Mouse (Mus musculus) MEL (cell line): ENCODE data around the gene Mdc1. TPM values are rescaled to one million over a fixed set of nuclear protein-coding genes. Genes with fewer than 3 reads are reported as not detected.
A peak's percentile ranks its signal among the peaks of the same experiment; 100 is the strongest.

Source experiments
- DNase-seq: peaks from one replicate; pipeline ENCODE4 v3.0.0; 2011; ENCODE audit warnings: low read depth, low spot score
- H3K27ac ChIP-seq: 2 replicates; pipeline ENCODE4 v1.5.1; 2012; ENCODE audit warnings: low read depth, mild to moderate bottlenecking, control low read depth, low read length, moderate library complexity; ENCODE audit not compliant: control insufficient read depth
- H3K27me3 ChIP-seq, 2 experiments: fragments of 150-350 bp in 1 of 2; sonication (generic) in 1 of 2; 2 replicates each; pipeline ENCODE4 v1.6.1; 2012; ENCODE audit warnings: low read length in 2 of 2, mild to moderate bottlenecking in 2 of 2, improper control_type of control experiment in 1 of 2, moderate library complexity in 1 of 2; ENCODE audit not compliant: insufficient read depth in 2 of 2, control insufficient read depth in 1 of 2
- H3K36me3 ChIP-seq, 2 experiments: 2 replicates each; pipeline ENCODE4 v1.6.1; 2012 to 2014; ENCODE audit warnings: low read length in 2 of 2, improper control_type of control experiment in 1 of 2, inconsistent platforms in 1 of 2, mild to moderate bottlenecking in 1 of 2; ENCODE audit not compliant: insufficient read depth in 2 of 2, control insufficient read depth in 1 of 2
- H3K4me1 ChIP-seq, 2 experiments: fragments of 150-350 bp in 1 of 2; sonication (generic) in 1 of 2; 2 replicates each; pipeline ENCODE4 v1.6.1; 2012; ENCODE audit warnings: low read length in 2 of 2, improper control_type of control experiment in 1 of 2, mild to moderate bottlenecking in 1 of 2; ENCODE audit not compliant: insufficient read depth in 2 of 2, control insufficient read depth in 1 of 2
- H3K4me3 ChIP-seq, 2 experiments: fragments of 150-350 bp in 1 of 2; sonication (generic) in 1 of 2; 2 replicates each; pipeline ENCODE4 v1.5.1; 2012; ENCODE audit warnings: low read depth in 2 of 2, low read length in 2 of 2, mild to moderate bottlenecking in 2 of 2, moderate library complexity in 2 of 2, control low read depth in 1 of 2, improper control_type of control experiment in 1 of 2; ENCODE audit not compliant: control insufficient read depth in 1 of 2, insufficient read depth in 1 of 2
- H3K79me2 ChIP-seq: 2 replicates; pipeline ENCODE4 v1.6.1; 2012; ENCODE audit warnings: mild to moderate bottlenecking, low read length, moderate library complexity; ENCODE audit not compliant: control insufficient read depth, poor library complexity, insufficient read depth
- H3K9ac ChIP-seq: 2 replicates; pipeline ENCODE4 v1.6.1; 2012; ENCODE audit warnings: low read depth, mild to moderate bottlenecking, control low read depth, low read length, moderate library complexity; ENCODE audit not compliant: control insufficient read depth, poor library complexity, severe bottlenecking
- H3K9me3 ChIP-seq: fragments of 150-350 bp; sonication (generic); replicated peaks from 2 replicates; pipeline ENCODE4 v1.6.1; 2012; ENCODE audit warnings: mild to moderate bottlenecking, low read length, improper control_type of control experiment, moderate library complexity; ENCODE audit not compliant: insufficient read depth
- BHLHE40 ChIP-seq: IDR thresholded peaks from 2 replicates; pipeline ENCODE4 v1.6.1; 2012; ENCODE audit warnings: low read depth, mild to moderate bottlenecking, inconsistent platforms, low read length, improper control_type of control experiment, borderline replicate concordance
- CHD2 ChIP-seq: IDR thresholded peaks from 2 replicates; pipeline ENCODE4 v1.6.1; 2011; ENCODE audit warnings: low read length, improper control_type of control experiment
- EP300 ChIP-seq, 2 experiments: IDR thresholded peaks; 2 replicates each; pipeline ENCODE4 v1.6.1; 2011; ENCODE audit warnings: improper control_type of control experiment in 2 of 2, low read length in 2 of 2, low read depth in 1 of 2, mild to moderate bottlenecking in 1 of 2
- ETS1 ChIP-seq: IDR thresholded peaks from 2 replicates; pipeline ENCODE4 v1.6.1; 2012; ENCODE audit warnings: low read depth, mild to moderate bottlenecking, inconsistent platforms, low read length, improper control_type of control experiment, moderate library complexity
- GABPA ChIP-seq: IDR thresholded peaks from 2 replicates; pipeline ENCODE4 v1.6.1; 2012; ENCODE audit warnings: low read depth, mild to moderate bottlenecking, inconsistent platforms, low read length, improper control_type of control experiment, moderate library complexity
- JUND ChIP-seq: IDR thresholded peaks from 2 replicates; pipeline ENCODE4 v1.6.1; 2011; ENCODE audit warnings: low read depth, mild to moderate bottlenecking, improper control_type of control experiment, low read length
- KAT2A ChIP-seq: conservative IDR thresholded peaks from 2 replicates; pipeline ENCODE4 v1.6.1; 2012; ENCODE audit warnings: low read depth, low read length, improper control_type of control experiment, inconsistent platforms
- MAX ChIP-seq: IDR thresholded peaks from 2 replicates; pipeline ENCODE4 v1.6.1; 2011; ENCODE audit warnings: low read length, improper control_type of control experiment
- MAZ ChIP-seq: IDR thresholded peaks from 2 replicates; pipeline ENCODE4 v1.6.1; 2012; ENCODE audit warnings: low read depth, mild to moderate bottlenecking, inconsistent platforms, low read length, improper control_type of control experiment
- MEF2A ChIP-seq: IDR thresholded peaks from 2 replicates; pipeline ENCODE4 v1.6.1; 2014; ENCODE audit warnings: low read depth, mild to moderate bottlenecking, inconsistent platforms, low read length, improper control_type of control experiment; ENCODE audit not compliant: poor library complexity, insufficient replicate concordance, severe bottlenecking; ENCODE audit errors: extremely low read depth
- MXI1 ChIP-seq: IDR thresholded peaks from 2 replicates; pipeline ENCODE4 v1.6.1; 2011; ENCODE audit warnings: mild to moderate bottlenecking, low read depth, low read length, improper control_type of control experiment
- POLR2AphosphoS2 ChIP-seq: IDR thresholded peaks from 2 replicates; pipeline ENCODE4 v1.6.1; 2011; ENCODE audit warnings: low read length, improper control_type of control experiment
- RAD21 ChIP-seq: IDR thresholded peaks from 2 replicates; pipeline ENCODE4 v1.6.1; 2011; ENCODE audit warnings: mild to moderate bottlenecking, low read depth, low read length, improper control_type of control experiment
- RCOR1 ChIP-seq: IDR thresholded peaks from 2 replicates; pipeline ENCODE4 v1.6.1; 2012; ENCODE audit warnings: low read depth, mild to moderate bottlenecking, inconsistent platforms, low read length, improper control_type of control experiment
- TBP ChIP-seq: IDR thresholded peaks from 2 replicates; pipeline ENCODE4 v1.8.0; 2011; ENCODE audit warnings: low read depth, low read length, improper control_type of control experiment
- USF1 ChIP-seq: IDR thresholded peaks from 2 replicates; pipeline ENCODE4 v1.6.1; 2014; ENCODE audit warnings: low read depth, mild to moderate bottlenecking, inconsistent platforms, low read length, improper control_type of control experiment, moderate library complexity
- ZKSCAN1 ChIP-seq: IDR thresholded peaks from 2 replicates; pipeline ENCODE4 v1.6.1; 2012; ENCODE audit warnings: low read depth, mild to moderate bottlenecking, inconsistent platforms, low read length, improper control_type of control experiment, moderate library complexity
- ZMIZ1 ChIP-seq: IDR thresholded peaks from 2 replicates; pipeline ENCODE4 v1.6.1; 2012; ENCODE audit warnings: low read depth, mild to moderate bottlenecking, inconsistent platforms, low read length, improper control_type of control experiment, moderate library complexity
- polyA plus RNA-seq, 2 experiments: library from polyadenylated mRNA; stranded (reverse) in 1 of 2; unstranded in 1 of 2; fragments of >175 nt in 1 of 2; fragments of >200 nt in 1 of 2; gene quantifications; 2 replicates each; pipeline versions ENCODE4 v1.2.1 to v1.2.4; 2012; ENCODE audit warnings: low replicate concordance in 2 of 2, low read depth in 1 of 2; ENCODE audit not compliant: insufficient read length in 2 of 2, insufficient read depth in 1 of 2, missing spikeins in 1 of 2
- total RNA-seq: library from RNA; depleted of rRNA; stranded (reverse); fragments of 300-350 nt; gene quantifications from 2 replicates; pipeline ENCODE4 v1.2.3, GENCODE M21; 2012

Mdc1 gene
- total and polyA plus RNA-seq, 3 experiments = 15.0 to 77.9 (median 46.6) TPM

GRCm38 (mm10) chr17:35868961-35869345 is 27.6 kb downstream of the Mdc1 start:
- DNase-seq = peak; percentile 34
- Histone ChIP-seq H3K4me1 (peaks cover 2 to 14% of the 10 kb centered on the region in 2 experiments; a peak in 3 of 4 replicates), H3K36me3 (peaks cover 0 to 10% of the 10 kb centered on the region in 2 experiments; a peak in 2 of 4 replicates), H3K4me3 (peak overlapping the region; percentile 63 to 70), H3K79me2 (peaks cover 18% of the 10 kb centered on the region), H3K27ac (peak overlapping the region; percentile 72), H3K9me3 (no peaks in the 10 kb centered on the region), H3K9ac (peak overlapping the region; percentile 74), H3K27me3 (no peaks in the 10 kb centered on the region)
- no peak for TF ChIP-seq KAT2A
- TF ChIP-seq MXI1 = peak; percentile 24; the same call in 1 of the 2 replicates

GRCm38 (mm10) chr17:35869346-35870067 is 28.2 kb downstream of the Mdc1 start:
- Histone ChIP-seq H3K9me3 (no peaks in the 10 kb centered on the region), H3K27ac (peak overlapping the region; percentile 88), H3K36me3 (peaks cover 0 to 14% of the 10 kb centered on the region in 2 experiments; a peak in 2 of 4 replicates), H3K4me1 (peaks cover 2 to 19% of the 10 kb centered on the region in 2 experiments; a peak in 3 of 4 replicates), H3K9ac (peak overlapping the region; percentile 74), H3K4me3 (peak overlapping the region; percentile 63 to 70), H3K27me3 (no peaks in the 10 kb centered on the region), H3K79me2 (peaks cover 18% of the 10 kb centered on the region)
- peak; percentile 56 for DNase-seq
- TF ChIP-seq GABPA (no peak), MAZ (no peak; the same call in none of the 2 replicates), KAT2A (no peak), RAD21 (no peak), RCOR1 (no peak), CHD2 (peak; percentile 38), ZKSCAN1 (no peak), POLR2AphosphoS2 (0 out of 2 replicates have a peak, but pooled peaks have one; percentile 7), TBP (no peak), USF1 (no peak), JUND (no peak), ETS1 (no peak), ZMIZ1 (no peak), BHLHE40 (no peak), EP300 (IDR thresholded peaks at IDR 0.05; ENCODE audit: low read depth in 1 of 2, low read length in 2 of 2) (no peak), MEF2A (no peak), MAX (0 out of 2 replicates have a peak, but pooled peaks have one; percentile 1)
